Mouse (Mus musculus): ENCODE results near the gene Fam222a.

DNA sequence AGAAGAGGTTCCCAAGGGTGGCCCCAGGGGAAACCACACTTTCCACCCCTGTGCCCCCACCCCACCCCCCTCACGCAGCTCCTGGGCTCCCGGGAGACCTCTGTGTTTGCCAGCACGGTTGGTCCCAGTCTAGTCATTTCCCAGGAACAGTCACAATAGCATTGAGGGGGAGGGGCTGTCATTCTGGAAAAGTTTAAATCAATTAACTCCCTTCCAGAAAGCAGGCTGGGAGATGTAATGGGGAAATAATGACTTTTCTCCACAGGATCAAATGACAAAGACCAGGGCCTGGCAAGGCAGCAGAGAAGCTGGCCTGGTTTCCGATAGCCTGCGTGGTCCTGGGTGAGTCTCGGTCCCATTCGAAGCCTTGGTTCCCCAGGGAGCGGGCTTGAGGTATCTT, 14.1 kb upstream of the Fam222a start:
- TF ChIP-seq CTCF (IDR thresholded peaks at IDR 0.05; ENCODE audit: extremely low read depth, insufficient read length, insufficient replicate concordance, low read depth, low read length): no peak
- TF ChIP-seq POLR2A (IDR thresholded peaks at IDR 0.05; ENCODE audit: low read depth, low read length): no peak

Measured in small intestine, adult 2 months (tissue).